Mouse (Mus musculus): ENCODE measurements at regions not wholly inside any gene's neighbourhood (a gene's known extent, or its start where the extent isn't known, plus 50 kb on each side); places are given as distances from the start of the nearest gene placed in this dataset.

- TF ChIP-seq GATA1 (IDR thresholded peaks at IDR 0.05; ENCODE audit: low read length) (no peak), TAL1 (IDR thresholded peaks at IDR 0.05; ENCODE audit: low read length) (no peak)
Measured at GRCm38 (mm10) chr8:126705391-126705790, 111.6 kb upstream of the Irf2bp2 start.
